Mouse (Mus musculus) lung, postnatal 4 days (tissue): Measurements from ENCODE around the gene Gm4952.
A peak's percentile ranks its signal among the peaks of the same experiment; 100 is the strongest.

Source experiments
- DNase-seq, 2 experiments: peaks; one replicate each; pipeline ENCODE4 v3.0.0; 2021

Gene Gm4952

DNA sequence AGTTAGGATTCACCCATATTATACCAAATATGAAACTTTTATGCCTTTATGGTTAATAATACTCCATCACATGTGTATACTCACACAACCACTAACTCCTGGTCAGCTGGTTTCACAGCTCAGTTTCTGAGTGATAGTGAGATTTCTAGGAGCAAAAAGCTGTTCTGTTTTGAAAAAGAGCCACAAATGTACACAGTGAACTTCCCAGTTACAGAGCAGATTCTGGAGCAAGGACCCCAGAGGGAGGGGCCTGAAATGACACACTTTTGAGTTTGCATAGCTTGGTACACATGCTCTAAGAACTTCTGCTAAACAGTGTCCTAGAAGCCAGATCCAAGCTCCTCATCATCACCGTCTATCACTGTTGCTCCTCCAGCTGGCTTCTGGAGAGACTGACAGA is at the start of gene Gm4952:
TSS of gene Gm4952 (plus strand) at position 301 of the 400 bp plus-strand sequence.
- DNase-seq, result no peak

DNA sequence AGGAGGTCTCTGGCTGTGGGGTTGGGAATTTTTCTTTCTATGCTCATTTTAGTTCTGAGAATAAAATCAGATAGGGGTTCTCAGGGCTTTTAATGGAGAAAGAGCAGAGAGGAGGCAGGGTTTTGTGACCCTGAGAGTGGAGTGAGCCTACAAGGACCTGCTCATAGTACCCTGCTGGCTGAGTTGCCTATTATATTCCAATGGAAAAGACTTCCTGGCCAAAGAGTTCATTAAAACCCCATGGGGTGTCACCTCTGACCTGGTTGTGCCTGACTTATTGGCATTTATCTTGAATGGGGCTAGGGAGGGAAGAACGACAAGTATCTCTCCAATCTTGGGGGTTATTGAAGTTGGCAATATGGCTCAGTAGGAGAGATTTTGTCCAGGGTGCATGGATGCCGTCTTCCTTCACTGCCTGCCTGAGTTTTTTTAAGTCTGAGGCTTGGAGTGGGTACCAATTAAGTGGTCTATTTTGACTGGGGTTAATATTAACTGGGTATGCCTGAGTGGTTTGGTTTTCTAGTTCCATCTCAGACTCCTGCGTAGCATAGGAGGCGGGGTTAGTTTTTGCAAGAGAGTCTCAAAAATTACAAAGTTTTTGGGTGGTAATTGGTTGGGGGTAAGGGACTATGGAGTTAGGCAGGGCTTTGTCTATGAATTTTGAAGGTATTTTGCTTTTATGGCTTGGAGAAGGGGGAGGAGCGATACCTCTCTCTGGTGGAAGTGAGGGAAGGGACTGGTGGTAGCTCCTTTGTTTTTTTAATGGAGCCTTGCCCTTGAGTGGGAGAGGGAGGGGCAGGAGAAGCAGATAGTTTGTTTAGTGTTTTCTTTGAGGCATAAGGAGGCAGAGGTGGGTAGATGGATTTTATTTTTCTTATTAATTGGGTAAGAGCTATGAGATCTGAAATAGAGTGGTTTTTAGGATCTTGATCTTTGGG is 49.5 kb upstream of the Gm4952 start:
- no peak for DNase-seq

DNA sequence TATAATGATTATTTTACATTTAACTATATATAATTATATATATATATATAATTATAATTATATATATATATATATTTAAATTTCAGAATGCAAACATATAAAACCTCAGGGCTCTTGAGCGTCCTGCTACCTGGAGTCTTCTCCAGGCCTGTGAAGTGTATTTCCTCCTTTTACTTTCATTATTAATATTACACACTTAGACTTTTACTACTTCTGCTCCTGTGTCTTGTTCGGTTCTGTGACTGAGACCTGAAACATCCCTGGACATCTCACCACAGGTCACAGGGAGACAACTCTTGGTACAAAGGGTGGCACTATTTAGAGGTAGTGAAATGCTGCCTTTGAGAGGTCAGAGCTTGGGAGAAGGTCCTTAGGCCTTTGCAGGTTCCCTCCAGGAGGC is 43.5 kb upstream of the Gm4952 start:
- DNase-seq, result no peak

DNA sequence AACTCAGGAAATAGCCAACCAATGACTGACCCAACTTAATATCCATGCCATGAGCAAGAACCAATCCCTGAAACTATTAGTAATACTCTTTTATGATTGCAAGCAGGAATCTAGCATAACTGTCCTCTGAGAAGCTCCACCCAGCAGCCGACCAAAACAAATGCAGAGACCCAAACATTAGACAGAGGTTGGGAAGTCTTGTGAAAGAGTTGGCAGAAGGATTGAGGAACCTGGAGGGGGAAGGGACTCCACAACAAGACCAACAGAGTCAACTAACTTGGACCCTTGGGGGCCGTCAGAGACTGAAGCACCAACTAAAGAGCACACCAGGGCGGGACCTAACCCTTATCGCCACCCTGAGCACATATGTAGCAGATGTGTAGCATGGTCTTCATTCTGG is 41.6 kb upstream of the Gm4952 start:
- DNase-seq, result no peak

DNA sequence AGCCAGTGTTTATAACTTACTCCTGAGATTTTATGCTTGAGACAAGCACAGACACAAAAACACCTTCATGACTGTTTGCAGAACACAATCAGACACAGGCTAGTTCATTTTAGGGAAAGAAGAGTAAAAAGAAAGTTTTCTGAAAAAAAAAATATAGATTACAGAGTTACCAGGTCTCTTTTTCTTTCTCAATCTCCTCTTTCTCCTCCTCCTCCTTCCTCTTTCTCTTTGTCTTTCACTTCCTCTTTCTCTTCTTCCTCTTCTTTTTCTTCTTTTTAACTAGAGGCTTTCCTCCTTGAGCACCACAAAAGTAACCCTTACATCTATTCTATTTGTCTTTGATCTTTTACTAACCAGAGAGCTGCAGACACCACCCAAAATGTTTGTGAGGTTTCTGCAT is 35.6 kb upstream of the Gm4952 start:
- DNase-seq, result no peak

DNA sequence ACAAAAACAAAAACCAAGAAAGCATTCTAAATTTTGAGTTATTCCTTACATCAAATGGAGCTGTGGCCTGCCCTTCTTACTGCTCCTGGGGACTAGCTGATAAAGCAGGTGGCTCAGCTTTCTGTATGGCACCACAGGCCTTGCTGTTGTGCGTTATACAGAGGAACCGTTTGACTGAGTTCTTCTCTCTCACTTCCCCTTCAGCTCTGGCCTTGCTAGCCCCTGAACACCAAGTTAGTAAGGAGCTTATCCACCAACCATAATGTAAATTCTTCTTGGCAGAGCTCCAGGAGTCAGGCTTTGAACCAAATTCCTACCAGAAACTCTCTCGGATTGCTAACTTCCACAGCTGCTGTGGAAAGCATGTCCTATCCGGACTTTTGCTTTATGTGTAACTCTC is 32.8 kb upstream of the Gm4952 start:
- DNase-seq, result peak in 1 of 2 experiments; percentile 13

DNA sequence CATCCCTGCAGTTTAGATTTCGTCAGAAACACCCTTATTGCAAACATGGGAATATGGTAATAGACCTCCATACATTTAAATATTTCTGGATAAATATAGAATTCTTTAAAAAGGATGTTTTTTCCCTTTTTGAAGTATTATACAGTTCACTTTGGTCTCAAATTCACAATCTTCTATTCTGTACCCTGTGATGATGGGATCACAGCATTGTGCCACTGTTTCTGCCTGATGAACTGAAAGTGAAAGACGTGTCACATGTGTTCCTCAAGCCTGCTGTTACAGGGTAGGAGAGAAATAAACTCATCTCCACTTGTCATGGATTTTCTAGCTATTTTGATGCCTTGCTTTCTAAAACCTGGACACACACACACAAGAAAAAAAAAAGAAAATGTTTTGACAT is 28.9 kb upstream of the Gm4952 start:
- DNase-seq, result no peak

DNA sequence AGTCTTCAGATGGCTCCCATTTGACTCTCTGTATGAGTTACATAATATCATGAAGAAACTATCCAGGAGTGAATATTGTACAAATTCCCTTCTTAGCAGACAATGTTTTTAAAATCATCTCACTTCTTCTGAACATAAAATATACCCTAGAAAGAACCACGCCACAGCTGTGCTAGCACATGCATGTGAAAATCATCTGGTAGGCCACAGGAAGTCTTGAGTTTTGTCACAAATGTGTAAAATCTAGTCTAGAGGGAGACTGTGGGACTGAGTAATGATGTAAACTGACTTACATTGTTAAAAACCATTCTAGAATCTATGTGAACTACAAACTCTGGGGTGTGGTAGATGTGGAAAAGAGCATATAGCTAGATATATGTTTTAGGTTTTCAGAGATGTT is 28.1 kb upstream of the Gm4952 start:
- DNase-seq, result no peak

DNA sequence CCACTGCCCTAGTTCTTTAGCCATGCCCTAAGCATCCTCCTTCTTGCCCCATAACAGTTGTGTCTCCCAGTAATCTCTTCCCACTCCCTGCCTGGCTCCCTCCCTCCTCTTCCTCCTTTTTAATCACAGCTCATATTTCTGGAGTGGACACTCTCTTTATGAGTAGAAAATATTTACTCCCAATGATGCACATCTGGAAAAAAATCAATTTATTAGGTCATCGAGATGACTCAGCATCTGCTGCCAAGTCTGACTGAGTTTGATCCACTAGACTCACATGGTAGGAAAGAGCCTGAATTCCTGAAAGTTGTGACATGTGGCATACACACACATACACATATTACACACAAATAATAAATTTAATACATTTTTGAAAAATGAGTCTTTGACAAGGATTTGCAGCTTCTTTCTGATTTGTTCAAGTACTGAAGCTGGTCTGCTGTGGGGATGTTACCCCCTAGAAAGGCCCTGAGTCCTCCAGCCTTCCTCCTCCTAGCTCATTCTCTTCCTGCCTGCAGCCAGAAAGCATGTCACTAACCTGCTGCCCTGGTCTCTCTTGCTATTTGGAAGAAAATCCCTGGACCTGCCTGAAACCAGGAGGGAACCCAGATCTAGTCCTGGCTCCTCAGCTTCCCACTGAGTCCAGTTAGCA is 27.0 kb upstream of the Gm4952 start:
- DNase-seq, result no peak

DNA sequence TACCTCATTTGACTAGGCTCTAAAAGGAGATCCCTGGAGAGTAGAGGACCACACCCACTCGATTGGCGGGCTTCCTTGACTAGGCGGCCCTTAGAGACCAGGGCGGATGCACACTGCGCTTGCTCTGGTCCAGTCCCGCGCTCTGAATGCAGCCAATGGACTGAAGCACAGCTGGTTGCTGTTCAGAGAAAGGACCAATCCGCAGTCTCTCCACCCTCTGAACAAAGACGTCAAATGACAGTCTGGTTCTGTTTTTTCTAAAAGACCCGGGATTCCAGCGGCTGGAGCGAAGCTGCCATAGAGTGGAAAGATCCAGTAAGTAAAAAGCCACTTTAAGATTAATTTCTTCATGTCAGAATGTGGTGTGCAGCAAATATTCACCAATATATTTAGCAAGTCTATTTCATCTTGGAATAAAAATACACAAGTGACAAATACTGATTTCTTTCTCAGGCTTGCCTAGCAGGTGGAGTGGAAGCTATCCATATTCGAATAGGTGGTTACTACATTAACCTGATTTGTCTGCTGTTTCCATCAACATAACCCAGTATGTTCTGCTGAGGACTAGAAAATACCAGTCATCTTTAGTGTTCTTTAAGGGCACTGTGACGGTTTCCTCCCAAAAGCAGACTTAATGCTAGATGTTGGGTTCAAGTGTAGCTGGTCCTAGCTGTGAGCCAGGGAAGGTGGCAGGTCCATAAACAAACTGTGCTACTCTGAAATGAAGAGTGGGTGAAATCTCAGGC is 26.3 kb upstream of the Gm4952 start:
- peak; percentile 89 to 94 for DNase-seq

DNA sequence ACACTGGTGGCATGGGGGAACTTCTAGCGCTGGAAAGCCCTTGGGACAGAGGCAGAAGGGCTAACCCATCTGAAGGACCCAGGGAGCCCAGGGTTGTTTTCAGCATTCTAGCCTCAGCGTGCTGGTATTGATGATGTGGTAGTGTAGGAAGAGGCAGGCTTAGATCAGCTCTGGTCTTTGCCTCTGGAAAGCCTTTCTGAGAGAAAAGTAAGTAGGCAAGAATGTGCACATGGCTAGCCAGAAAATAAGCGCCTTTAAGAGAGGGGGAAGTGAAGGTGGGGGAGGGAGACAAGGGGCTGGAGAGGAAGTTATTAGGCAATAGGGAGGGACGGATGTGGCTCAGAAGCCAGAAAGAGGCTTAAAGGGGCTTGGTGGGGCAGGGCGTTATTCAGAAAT is 25.8 kb upstream of the Gm4952 start:
- DNase-seq, result peak in 1 of 2 experiments; percentile 54

DNA sequence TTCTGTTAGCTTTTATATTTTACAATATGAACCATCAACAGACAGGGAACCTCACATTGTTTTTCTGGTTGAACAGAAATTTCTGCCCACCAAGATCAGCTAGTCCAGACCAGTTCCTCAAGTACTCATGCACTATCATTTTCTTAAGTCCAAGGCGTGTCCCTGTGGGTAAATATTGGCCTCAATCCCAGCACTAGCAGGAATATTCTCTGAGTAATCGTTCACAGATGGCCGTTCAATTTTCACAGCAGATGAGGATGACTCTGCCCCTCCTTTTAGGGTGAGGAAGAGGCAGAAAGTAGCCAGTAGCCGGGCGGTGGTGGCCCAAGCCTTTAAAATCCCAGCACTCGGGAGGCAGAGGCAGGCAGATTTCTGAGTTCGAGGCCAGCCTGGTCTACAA is 24.7 kb upstream of the Gm4952 start:
- no peak for DNase-seq

DNA sequence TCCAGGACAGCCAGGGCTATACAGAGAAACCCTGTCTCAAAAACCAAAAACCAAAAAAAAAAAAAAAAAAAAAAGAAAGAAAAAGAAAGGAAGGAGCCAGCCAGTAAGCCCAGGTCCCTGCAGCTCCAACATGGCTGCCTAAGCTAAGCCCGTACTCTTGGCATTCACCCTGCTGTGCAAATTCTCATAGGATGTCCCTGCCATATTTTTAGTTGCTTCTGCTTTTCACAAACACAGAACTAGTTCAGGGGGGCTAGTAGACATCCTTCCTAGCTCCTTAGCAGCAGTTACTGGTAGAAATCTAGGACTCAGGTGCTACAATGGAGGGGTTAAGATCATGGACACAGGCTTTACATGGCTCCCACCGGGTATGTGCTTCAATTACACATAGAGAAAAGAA is 24.3 kb upstream of the Gm4952 start:
- no peak for DNase-seq

DNA sequence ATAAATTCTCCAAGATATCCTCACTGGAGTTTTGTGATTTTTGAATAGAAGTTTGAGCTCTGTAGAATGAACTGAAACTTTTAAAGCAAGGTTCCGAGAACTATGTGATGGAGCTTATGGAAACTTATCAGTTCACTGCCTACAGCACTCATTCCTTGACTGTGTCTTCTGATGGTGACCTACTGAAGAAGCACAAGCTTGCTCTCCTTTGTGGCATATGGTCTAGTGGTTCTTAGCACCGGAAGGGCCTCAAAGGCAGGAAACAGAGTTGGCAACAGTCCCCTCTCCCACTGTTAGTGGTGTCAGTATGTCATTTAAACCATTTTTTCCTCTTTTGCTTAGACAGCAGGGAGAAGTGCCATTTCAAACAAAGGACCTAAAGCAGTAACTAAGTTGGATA is 23.1 kb upstream of the Gm4952 start:
- no peak for DNase-seq

DNA sequence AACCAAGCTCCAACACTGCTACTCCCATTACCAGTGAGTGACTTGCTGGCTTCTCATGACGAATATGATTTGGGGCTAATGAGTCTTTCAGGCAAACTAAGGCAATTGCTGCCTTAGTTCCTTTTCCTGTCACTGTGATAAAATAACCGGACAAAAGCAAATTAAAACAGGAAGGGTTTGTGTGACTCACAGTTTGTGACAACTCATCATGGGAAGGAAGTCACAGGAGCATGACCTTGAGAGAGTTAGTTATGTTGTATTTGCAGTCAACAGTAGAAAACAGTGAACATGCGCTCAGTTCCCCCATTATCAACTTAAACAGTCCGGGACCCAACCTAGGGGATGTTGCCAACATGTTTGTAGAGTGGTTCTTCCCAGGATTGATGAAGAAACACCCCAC is 14.5 kb upstream of the Gm4952 start:
- DNase-seq, result no peak

DNA sequence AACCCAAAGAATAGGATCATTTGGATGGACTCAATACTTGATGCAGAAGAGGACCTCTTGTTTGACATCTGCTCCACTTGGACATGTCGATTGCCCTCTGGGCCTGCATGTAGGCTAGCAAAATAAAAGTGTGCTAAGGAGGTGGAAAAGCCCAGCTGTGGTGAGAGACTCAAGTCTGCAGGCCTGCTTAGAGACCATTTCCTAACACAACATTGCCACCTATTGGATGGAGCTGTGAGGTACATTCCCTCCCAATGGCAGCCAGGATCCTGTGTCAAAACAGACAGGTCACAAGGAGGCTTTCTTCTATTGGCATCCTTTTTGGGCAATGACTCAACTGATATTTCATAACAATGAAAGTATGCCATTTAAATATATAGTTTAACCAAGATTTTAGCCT is 7.9 kb upstream of the Gm4952 start:
- peak in 1 of 2 experiments; percentile 80 for DNase-seq

DNA sequence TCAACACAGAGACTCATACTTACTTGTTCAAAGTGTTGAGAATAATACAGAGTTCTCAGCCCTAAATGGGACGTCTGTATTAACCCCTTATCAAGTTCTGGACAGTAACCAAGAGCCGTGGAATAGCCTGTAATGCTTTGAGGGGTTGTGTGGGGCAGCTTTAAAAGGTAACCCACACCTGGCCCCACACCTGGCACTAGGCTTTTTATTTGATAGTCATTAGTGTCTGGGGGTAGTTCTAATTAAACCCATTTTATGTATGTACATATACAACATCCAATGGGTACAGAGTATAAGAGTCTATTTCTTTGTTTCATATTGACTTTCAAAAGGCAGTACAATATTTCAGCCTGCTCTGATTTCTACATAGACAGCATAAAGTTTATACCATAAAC is 4.6 kb upstream of the Gm4952 start:
- no peak for DNase-seq

DNA sequence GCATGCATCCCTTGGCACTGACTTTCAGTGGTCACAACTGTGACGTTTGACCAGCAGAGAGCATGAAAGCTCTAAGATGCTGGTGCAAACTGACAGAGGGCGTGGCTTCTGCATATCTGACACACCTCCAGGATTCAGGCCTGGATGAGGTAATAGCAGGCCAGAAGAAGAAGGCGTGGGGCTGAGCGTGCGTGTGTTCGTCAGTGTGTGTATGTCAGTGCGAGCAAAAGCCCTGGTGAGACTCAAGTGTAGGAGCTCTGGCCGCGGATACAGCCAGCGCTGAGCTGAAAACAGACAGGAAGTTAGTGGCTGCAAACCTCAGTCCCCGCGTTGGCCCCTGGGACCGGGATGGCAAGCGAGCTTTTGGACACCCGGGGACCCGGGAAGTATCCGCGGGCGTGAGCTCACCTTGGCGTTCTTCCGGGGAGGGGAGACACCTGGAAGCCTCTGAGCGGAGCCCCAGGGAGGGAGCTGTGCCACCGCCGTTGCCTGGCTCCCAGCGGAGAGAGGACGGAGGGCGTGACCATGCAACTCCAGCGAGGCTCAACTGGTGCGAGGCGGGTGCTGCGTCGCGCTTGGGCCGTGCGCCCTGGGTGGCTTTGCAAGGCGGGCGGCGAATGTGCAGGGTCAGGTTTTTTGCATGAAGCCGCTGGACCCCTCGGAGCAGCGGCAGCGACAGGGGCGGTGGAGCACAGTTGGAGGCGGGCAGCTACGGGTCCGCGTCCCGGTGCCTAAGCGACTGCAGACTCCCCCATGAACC is 4.1 kb upstream of the Gm4952 start:
- peak; percentile 68 to 69 for DNase-seq

DNA sequence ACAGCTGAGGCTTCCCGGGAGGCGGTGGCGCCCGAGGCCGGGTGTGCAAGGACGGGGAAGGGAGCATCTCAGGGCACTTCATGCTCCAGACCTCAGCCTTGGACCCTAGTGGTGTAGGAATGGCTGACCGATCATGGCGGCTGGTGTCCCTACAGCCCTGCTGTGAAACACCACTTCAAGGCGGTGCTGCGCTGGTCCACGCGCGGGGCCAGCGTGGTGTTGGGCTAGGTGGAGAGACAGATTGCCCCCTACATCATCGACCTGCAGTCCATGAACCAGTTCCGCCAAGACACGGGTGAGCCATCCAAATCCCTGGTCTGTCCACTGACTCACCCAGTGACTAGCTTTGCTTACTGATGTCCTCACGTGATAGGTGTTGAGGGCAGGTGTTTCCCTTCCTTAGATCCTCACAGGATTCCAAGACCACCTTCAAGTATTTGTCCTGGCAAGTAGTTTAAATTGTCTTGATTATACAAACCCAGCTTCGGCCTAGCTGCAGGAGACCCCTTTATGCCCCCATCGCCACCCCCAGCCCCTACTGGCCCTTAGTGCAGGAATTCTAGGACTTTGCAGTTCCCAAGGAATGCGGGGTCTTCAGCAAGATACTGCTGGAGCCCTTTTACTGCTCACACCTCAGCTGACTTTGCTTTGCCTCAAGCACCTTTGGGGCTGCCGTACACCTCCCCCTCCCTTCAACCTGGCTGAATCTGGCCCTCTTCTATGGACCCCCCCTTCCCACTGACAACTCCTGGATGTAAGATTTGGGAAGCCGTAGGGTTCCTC is 3.3 kb upstream of the Gm4952 start:
- DNase-seq, result no peak

DNA sequence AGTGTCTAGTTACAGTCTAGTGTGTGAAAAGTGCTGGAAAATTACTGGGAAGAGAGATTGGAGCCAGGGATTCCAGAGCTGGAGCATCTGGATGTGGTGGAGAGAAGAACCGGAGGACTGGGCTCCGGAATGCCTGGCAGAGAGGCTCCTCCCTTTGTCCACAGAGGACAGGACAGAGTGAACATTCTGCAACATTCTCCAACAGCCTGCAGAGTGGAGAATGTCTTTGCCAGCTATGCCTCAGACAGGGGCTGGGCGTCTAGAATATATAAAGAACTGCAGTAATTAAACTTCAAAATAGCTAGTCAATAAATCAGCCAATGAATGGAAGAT is 2.7 kb upstream of the Gm4952 start:
- no peak for DNase-seq

DNA sequence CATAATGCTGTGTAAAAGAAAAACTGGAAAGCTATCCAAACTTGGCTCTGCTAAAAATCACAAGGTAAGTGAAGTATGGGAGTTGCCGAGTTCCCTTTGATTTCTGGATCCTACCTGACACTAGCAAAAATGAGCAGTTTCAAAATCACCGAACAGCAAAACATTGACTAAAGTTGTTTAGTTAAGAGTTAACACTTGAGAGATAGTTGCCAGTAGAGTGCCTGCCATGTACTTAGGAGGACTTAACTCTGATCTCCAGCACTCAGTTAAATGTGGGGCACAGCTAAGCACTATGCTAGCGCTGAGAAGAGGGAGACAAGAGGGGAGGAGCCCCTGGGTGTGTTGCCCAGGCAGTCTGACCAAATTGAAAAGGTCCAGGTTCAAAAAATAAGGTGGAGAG is 1.1 kb upstream of the Gm4952 start:
- DNase-seq, result no peak
